13 mouse cellular contexts compared by ENCODE assay signal in genomic region chr2:91695436-91696224, GRCm38 (mm10). TPM values are rescaled to one million over a fixed set of nuclear protein-coding genes. Genes with fewer than 3 reads are reported as not detected.
DNase-seq lines count a peak whose midpoint lies in the region; ATAC-seq lines count a peak whose summit lies in the region.
"Had no signal": no experiment of that assay in that cellular context is flagged by ENCODE, and none has a peak within 500 bp of the region (broad histone marks: within the 10 kb centered on the region; RNA-seq: fewer than 3 reads in every experiment).

No protein-coding gene starts in this region.

- H3K9me3 ChIP-seq in heart, embryonic 12.5 days (replicated peaks): no peaks in the 10 kb centered on the region
- H3K9me3 ChIP-seq: embryonic facial prominence, embryonic 13.5 days; limb, embryonic 12.5 days; neural tube, embryonic 15.5 days had no signal

- WGBS in heart, embryonic 12.5 days: 62% methylated on average over 10 of the region's 10 CpGs

- no peaks in the 10 kb centered on the region for H3K27me3 ChIP-seq in heart, embryonic 12.5 days (replicated peaks)
- H3K27me3 ChIP-seq: embryonic facial prominence, embryonic 13.5 days; limb, embryonic 12.5 days; neural tube, embryonic 15.5 days had no signal

- H3K27ac ChIP-seq in heart, embryonic 12.5 days (ENCODE audit: poor library complexity, severe bottlenecking): peak overlapping the region; percentile 8; the same call in 1 of the 2 replicates
- H3K27ac ChIP-seq: embryonic facial prominence, embryonic 13.5 days; hindbrain, postnatal 0 days; limb, embryonic 12.5 days; neural tube, embryonic 15.5 days had no signal

- no peak overlapping the region for H3K9ac ChIP-seq in heart, embryonic 12.5 days
- H3K9ac ChIP-seq: embryonic facial prominence, embryonic 13.5 days; limb, embryonic 12.5 days; neural tube, embryonic 15.5 days had no signal

- no peak overlapping the region for H3K4me3 ChIP-seq in heart, embryonic 12.5 days
- H3K4me3 ChIP-seq: embryonic facial prominence, embryonic 13.5 days; limb, embryonic 12.5 days; neural tube, embryonic 15.5 days had no signal

- DNase-seq in frontal cortex, postnatal 36 days (ENCODE audit: low spot score in 2 of 2): peak; percentile 34 to 55
- DNase-seq in frontal cortex, postnatal 14 days (ENCODE audit: low spot score in 2 of 2): no peak
- DNase-seq in left cerebral cortex, postnatal 25 days (ENCODE audit: low spot score in 2 of 2): peak; percentile 36 to 83
- no peak for DNase-seq in left cerebral cortex, postnatal 36 days (ENCODE audit: low spot score in 2 of 2)
- peak; percentile 43 for DNase-seq in layer of hippocampus, adult 9-11 months
- DNase-seq in adrenal gland, postnatal 4 days (ENCODE audit: low spot score in 2 of 2): no peak
- no peak for DNase-seq in cerebellum, postnatal 25 days
- DNase-seq: adrenal gland, adult 8-10 months had no signal

- no peak overlapping the region for H3K4me2 ChIP-seq in heart, embryonic 12.5 days
- H3K4me2 ChIP-seq: embryonic facial prominence, embryonic 13.5 days; limb, embryonic 12.5 days; neural tube, embryonic 15.5 days had no signal

- peaks cover 21% of the 10 kb centered on the region for H3K36me3 ChIP-seq in heart, embryonic 12.5 days

- intact Hi-C loops in left cerebral cortex, postnatal 25 days (cut with DNase I): loop anchor here (5.0 kb wide), 1 partner anchor 62 kb away; no protein-coding TSS in a partner anchor
- intact Hi-C loops in left cerebral cortex, postnatal 36 days (cut with DNase I): no loop called here

- ATAC-seq in heart, embryonic 12.5 days (ENCODE audit: insufficient number of reproducible peaks, low FRiP score): no peak
- ATAC-seq: hindbrain, postnatal 0 days had no signal

- peaks cover 11% of the 10 kb centered on the region; the same call in 1 of the 2 replicates for H3K4me1 ChIP-seq in heart, embryonic 12.5 days (replicated peaks)
- H3K4me1 ChIP-seq: embryonic facial prominence, embryonic 13.5 days; limb, embryonic 12.5 days; neural tube, embryonic 15.5 days had no signal

RNA-seq across cellular contexts. Expression of gene Atg13, which starts 14.7 kb away (rescaled TPM):
- 10 to 100 TPM; 80.1 to 80.8 TPM for total RNA-seq in left cerebral cortex, postnatal 25 days (2021)
- total RNA-seq in left cerebral cortex, postnatal 36 days (2021): 10 to 100 TPM; 87.6 to 88.1 TPM
- polyA plus RNA-seq in heart, embryonic 12.5 days (2016; fragmentation: Nextera tagmentation; extraction: Ambion mirVana): 22.3 TPM in 2 replicates
- 10 to 100 TPM; 62.3 to 64.2 TPM for total RNA-seq in adrenal gland, postnatal 4 days (2021)

RNA-seq across cellular contexts. Expression of gene Harbi1, which starts 15.0 kb away (rescaled TPM):
- total RNA-seq in left cerebral cortex, postnatal 25 days (2021): 1 to 10 TPM; 8.3 to 9.7 TPM
- 1 to 10 TPM; 6.7 to 7.4 TPM for total RNA-seq in left cerebral cortex, postnatal 36 days (2021)
- polyA plus RNA-seq in heart, embryonic 12.5 days (2016; fragmentation: Nextera tagmentation; extraction: Ambion mirVana): 12.2 TPM in 2 replicates
- 10 to 100 TPM; 13.5 to 14.6 TPM for total RNA-seq in adrenal gland, postnatal 4 days (2021)

RNA-seq across cellular contexts. Expression of gene Ambra1, which starts 34.3 kb away (rescaled TPM):
- total RNA-seq in left cerebral cortex, postnatal 25 days (2021): 10 to 100 TPM; 50.5 to 52.3 TPM
- 10 to 100 TPM; 52.6 to 55.5 TPM for total RNA-seq in left cerebral cortex, postnatal 36 days (2021)
- 14.5 and 15.0 TPM in 2 replicates for polyA plus RNA-seq in heart, embryonic 12.5 days (2016; fragmentation: Nextera tagmentation; extraction: Ambion mirVana)
- 10 to 100 TPM; 37.3 to 40.9 TPM for total RNA-seq in adrenal gland, postnatal 4 days (2021)

RNA-seq across cellular contexts. Expression of gene Arhgap1, which starts 46.0 kb away (rescaled TPM):
- total RNA-seq in left cerebral cortex, postnatal 25 days (2021): 10 to 100 TPM; 72.9 to 77.0 TPM
- total RNA-seq in left cerebral cortex, postnatal 36 days (2021): 10 to 100 TPM; 69.2 to 75.7 TPM
- 168 and 169 TPM in 2 replicates for polyA plus RNA-seq in heart, embryonic 12.5 days (2016; fragmentation: Nextera tagmentation; extraction: Ambion mirVana)
- 10 to 100 TPM; 89.4 to 90.6 TPM for total RNA-seq in adrenal gland, postnatal 4 days (2021)

RNA-seq across cellular contexts. Expression of gene Zfp408, which starts 46.0 kb away (rescaled TPM):
- total RNA-seq in left cerebral cortex, postnatal 25 days (2021): 10 to 100 TPM in 1 of 2 experiments, 1 to 10 TPM in 1; 9.3 to 11.1 TPM
- 10 to 100 TPM in 1 of 2 experiments, 1 to 10 TPM in 1; 9.6 to 14.6 TPM for total RNA-seq in left cerebral cortex, postnatal 36 days (2021)
- 6.1 and 6.9 TPM in 2 replicates for polyA plus RNA-seq in heart, embryonic 12.5 days (2016; fragmentation: Nextera tagmentation; extraction: Ambion mirVana)
- total RNA-seq in adrenal gland, postnatal 4 days (2021): 10 to 100 TPM; 29.2 to 31.7 TPM

Comparison
In these comparisons a context has a peak if more than half of its experiments do, and no peak if none do; other contexts are left out.
1. DNase-seq: peak in frontal cortex, postnatal 36 days (2 of 2), left cerebral cortex, postnatal 25 days (2 of 2) and layer of hippocampus, adult 9-11 months (single experiment); none in frontal cortex, postnatal 14 days (0 of 2), left cerebral cortex, postnatal 36 days (0 of 2), adrenal gland, postnatal 4 days (0 of 2) and cerebellum, postnatal 25 days (0 of 2).